Comparison of ENCODE assay signal across 12 mouse cellular contexts in the genomic region with DNA sequence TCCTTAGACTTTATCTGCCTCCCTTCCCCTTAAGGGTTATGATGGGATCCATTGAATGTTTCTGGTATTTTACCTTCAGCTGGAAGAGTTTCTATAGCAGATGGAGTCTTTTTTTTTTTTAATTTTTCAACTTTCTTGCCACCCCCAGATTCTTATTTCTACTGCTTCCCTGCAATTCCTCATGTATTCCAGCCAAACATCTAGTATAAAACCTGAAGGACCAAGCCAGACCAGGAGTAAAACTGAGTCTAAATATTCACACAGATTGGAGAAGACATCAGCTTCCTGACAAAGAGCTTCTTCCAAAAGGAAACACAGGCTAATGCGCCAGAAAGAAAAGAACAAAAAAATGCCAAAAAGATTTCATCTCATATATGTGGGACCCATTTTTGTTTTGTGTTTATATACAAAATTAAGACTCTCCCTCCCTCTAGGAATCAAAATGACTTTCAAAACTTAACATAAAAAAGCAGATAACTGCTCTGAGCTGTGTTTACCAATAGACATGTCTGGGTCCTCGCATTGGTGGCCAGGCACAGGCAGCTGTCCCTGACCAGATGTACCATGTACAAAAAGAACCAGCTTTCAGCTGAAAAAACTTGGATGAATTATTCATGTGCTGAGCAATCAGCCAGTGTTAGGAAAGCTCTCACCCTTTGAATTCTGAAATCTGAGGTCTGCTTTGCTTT.
DNase-seq lines count a peak whose midpoint lies in the region; ATAC-seq and TF ChIP-seq lines count a peak whose summit lies in the region.
"Had no signal": no experiment of that assay in that cellular context is flagged by ENCODE, and none has a peak within 500 bp of the region (broad histone marks: within the 10 kb centered on the region; RNA-seq: fewer than 3 reads in every experiment).

No protein-coding gene starts in this region.

- H3K36me3 ChIP-seq in forebrain, embryonic 14.5 days (ENCODE audit: control insufficient read depth, insufficient read depth, low read length): no peaks in the 10 kb centered on the region
- H3K36me3 ChIP-seq: heart, embryonic 15.5 days had no signal

- peak; percentile 93 for ATAC-seq in forebrain, embryonic 14.5 days
- ATAC-seq in erythroblast, adult 5-6 weeks (replicated peaks; ENCODE audit: low FRiP score, poor library complexity, severe bottlenecking): no peak

- no peak overlapping the region for H3K9ac ChIP-seq in forebrain, embryonic 14.5 days (ENCODE audit: low read length)
- H3K9ac ChIP-seq: heart, embryonic 15.5 days had no signal

- H3K27ac ChIP-seq in brown adipose tissue, adult 24 weeks (replicated peaks; ENCODE audit: low read depth, low read length): 0 out of 2 replicates have a peak overlapping the region, but pooled peaks have one; percentile 48
- no peak overlapping the region for H3K27ac ChIP-seq in forebrain, embryonic 14.5 days (ENCODE audit: low read depth, low read length)
- peak overlapping the region; percentile 86 for H3K27ac ChIP-seq in left cerebral cortex, adult 2 months
- H3K27ac ChIP-seq: heart, embryonic 15.5 days had no signal

- 52% methylated on average over 2 of the region's 2 CpGs for WGBS in forebrain, embryonic 14.5 days

- no peaks in the 10 kb centered on the region for H3K9me3 ChIP-seq in forebrain, embryonic 14.5 days (replicated peaks; ENCODE audit: control insufficient read depth, low read length)
- H3K9me3 ChIP-seq: heart, embryonic 15.5 days had no signal

- H3K27me3 ChIP-seq in forebrain, embryonic 14.5 days (replicated peaks; ENCODE audit: control insufficient read depth, insufficient read depth, low read length): no peaks in the 10 kb centered on the region
- H3K27me3 ChIP-seq: CH12.LX; heart, embryonic 15.5 days had no signal

- peak; percentile 32 for DNase-seq in left cerebral cortex, adult 11 months (ENCODE audit: low spot score)
- DNase-seq in left cerebral cortex, postnatal 10 days (ENCODE audit: extremely low spot score in 1 of 2, low spot score in 2 of 2): no peak
- peak; percentile 67 for DNase-seq in forebrain, embryonic 14.5 days (ENCODE audit: low spot score)
- DNase-seq in left cerebral cortex, adult 2 months (ENCODE audit: extremely low spot score in 1 of 2, low spot score in 2 of 2): no peak
- no peak for DNase-seq in adrenal gland, postnatal 36 days
- DNase-seq in cerebellum, adult 8-10 months: no peak
- DNase-seq: kidney, postnatal 4 days; liver had no signal

- intact Hi-C loops in left cerebral cortex, postnatal 10 days (cut with DNase I): no loop called here
- intact Hi-C loops in left cerebral cortex, adult 2 months (cut with DNase I): loop anchor here (1.0 to 5.0 kb wide), 2 partner anchors 100 to 163 kb away; partner anchors contain the start of gene Gab2

- no peak for TF ChIP-seq CTCF in left cerebral cortex, adult 2 months (IDR thresholded peaks at IDR 0.05)

- no peak overlapping the region for H3K4me3 ChIP-seq in brown adipose tissue, adult 24 weeks (ENCODE audit: insufficient read depth, low read depth, low read length)
- H3K4me3 ChIP-seq in forebrain, embryonic 14.5 days (ENCODE audit: low read depth, low read length): no peak overlapping the region
- no peak overlapping the region for H3K4me3 ChIP-seq in left cerebral cortex, adult 2 months
- H3K4me3 ChIP-seq: heart, embryonic 15.5 days had no signal

- H3K4me2 ChIP-seq in forebrain, embryonic 14.5 days (ENCODE audit: low read length): no peak overlapping the region
- H3K4me2 ChIP-seq: heart, embryonic 15.5 days had no signal

- peaks cover 11% of the 10 kb centered on the region for H3K4me1 ChIP-seq in brown adipose tissue, adult 24 weeks (ENCODE audit: control insufficient read depth, insufficient read depth, insufficient read length, low read length)
- H3K4me1 ChIP-seq in forebrain, embryonic 14.5 days (ENCODE audit: control insufficient read depth, insufficient read depth, low read length): peaks cover 5% of the 10 kb centered on the region; the same call in 1 of the 2 replicates

Comparison
In these comparisons a context has a peak if more than half of its experiments do, and no peak if none do; other contexts are left out.
1. DNase-seq: peak in left cerebral cortex, adult 11 months (single experiment) and forebrain, embryonic 14.5 days (single experiment); none in left cerebral cortex, postnatal 10 days (0 of 2), left cerebral cortex, adult 2 months (0 of 2), adrenal gland, postnatal 36 days (0 of 2) and cerebellum, adult 8-10 months (single experiment).